Mouse (Mus musculus) megakaryocyte-erythroid progenitor cell, adult 5-6 weeks (primary cell): ENCODE measurements around the gene Traf3ip2. TPM values are rescaled to one million over a fixed set of nuclear protein-coding genes. Genes with fewer than 3 reads are reported as not detected.

ENCODE experiments used
- ATAC-seq: replicated peaks from 2 replicates; pipeline ENCODE4 v1.8.0; 2016; ENCODE audit warnings: mild to moderate bottlenecking, inconsistent platforms; ENCODE audit not compliant: severe bottlenecking, poor library complexity, low FRiP score, low TSS enrichment
- total RNA-seq, 2 experiments: library from RNA; stranded (forward) in 1 of 2; stranded (reverse) in 1 of 2; fragments of 200-1000, 215-1000 nt in 1 of 2; fragments of >200 nt in 1 of 2; fragmentation: Nextera tagmentation in 1 of 2; gene quantifications; 2 replicates each; pipeline ENCODE4 v1.2.3; 2014 to 2017

Traf3ip2 gene
- total RNA-seq, 2 experiments from 2014 or later: 0.80 to 1.9 TPM

DNA sequence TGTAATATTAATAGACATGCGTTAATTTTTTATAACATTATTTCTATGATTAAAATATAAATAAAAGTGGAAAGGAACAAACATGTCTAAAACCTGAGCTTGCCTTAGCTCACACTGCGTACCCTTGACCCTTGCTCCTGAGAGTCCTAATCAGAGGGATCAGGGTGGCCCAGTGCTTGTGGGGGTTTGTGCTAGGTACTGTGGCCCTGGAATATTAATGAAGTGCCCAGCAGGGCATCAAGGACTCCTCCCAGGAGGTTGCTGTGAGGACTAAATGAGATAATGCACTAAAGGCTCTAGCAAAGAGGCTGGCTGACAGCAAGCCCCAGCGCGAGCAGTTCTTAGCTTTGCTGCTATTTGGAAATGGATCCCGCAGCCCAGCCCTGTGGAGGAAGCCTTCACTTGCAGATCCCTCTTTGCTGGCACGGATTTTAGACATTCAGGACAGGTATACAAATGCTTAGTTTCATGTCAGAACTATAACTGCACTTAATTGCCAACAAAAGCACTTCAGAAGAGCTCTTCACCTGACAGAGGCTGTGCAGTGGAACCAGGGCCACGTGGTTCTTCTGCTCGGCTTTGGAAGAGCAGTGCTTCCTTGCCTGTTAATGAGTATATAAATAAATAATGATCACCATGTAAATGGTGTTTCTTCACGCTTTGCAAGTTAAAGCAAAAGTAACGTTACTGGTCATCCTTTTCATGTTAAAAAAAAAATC, 16.2 kb downstream of the Traf3ip2 start:
- no peak for ATAC-seq

DNA sequence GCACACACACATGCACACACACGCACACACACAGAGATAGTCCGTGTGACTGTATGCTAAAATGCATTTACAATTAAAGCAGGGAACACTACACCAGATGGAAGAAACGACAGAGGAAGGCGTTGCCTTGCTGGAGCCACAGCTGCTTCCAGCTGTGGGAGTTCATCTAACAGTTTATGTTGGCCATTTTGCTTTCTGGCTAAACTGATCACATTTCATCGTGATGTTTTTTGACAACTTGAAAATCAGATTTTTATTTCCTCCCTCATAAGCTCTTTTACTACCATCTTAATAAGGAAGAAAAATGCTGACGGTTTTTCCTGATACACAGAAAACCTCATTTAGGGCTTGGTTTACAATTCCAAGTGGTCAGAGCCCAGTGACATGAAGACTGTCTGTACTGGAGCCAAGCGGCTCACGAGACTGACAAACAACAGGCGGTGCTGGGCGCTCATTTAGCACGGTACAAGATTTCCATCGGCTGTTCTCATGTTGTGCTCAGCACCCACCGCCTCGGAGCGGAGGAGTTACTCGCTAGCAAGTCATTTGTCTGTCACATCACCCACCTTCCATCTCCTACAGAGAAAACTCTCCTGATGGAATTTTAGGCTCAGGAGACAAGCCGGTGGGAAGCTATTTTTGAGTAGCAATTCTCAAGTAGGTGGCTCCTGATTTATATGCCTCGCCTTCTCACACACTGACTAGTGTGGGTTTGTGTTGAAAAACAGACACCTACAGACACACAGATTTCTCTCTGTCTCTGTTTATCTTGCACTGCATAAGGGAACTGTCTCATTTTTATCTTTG, 17.2 kb downstream of the Traf3ip2 start:
- ATAC-seq: no peak

DNA sequence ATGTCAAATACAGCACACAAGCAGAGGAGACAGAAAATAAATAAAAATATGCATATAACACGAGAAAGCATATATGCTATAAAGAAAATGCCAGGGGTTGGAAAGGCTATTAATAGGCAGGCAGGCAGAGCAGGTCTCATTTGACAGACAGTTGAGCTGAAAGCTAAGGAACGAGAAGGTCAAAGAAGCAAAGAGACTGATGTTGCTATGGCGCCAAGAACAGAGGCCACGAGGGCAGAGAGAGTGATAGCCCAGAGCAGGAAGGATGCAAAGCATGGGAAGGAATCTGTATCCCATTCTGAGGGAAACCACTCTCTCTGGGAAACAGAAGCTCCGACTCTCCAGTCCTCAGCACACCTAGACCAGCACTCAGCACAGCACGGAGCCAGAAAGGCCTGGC, 18.1 kb downstream of the Traf3ip2 start:
- no peak for ATAC-seq

DNA sequence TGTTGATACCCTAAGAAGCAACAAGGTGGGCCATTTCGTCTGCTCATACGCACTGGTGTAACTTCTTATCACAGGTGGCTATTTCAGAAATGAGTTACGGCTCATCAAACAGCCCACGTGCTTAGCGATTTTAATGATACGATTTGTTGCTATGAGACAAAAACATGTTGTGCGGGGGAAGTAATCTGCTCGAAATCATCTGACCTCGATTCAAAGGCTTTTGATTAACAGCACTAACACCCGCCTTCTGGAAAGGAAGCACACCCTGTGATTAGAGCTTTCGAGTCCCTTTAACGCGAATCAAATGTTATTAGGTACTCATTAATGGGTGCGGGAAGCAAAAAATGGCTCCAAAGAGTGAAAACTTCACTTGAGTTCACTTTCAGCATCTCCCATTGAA, 18.9 kb downstream of the Traf3ip2 start:
- no peak for ATAC-seq

DNA sequence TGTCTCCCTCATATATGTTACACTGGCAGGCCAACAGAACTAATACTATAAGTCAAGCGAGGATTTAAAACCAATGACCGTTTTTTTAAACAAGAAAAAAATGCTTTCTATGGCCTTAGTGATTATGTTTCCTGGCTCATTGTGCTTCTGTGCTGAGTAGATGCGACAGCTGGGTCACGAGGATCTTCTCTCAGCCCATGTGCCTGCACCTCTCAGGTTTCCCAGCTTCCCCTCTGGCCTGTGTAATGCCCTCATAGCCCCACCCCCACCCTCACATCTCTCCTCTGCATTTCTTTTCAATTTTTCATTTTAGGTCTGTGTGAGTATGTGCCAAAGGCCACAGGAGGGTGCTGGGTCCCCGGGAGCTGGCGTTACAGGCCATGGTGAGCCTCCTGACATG, 20.6 kb downstream of the Traf3ip2 start:
- no peak for ATAC-seq

DNA sequence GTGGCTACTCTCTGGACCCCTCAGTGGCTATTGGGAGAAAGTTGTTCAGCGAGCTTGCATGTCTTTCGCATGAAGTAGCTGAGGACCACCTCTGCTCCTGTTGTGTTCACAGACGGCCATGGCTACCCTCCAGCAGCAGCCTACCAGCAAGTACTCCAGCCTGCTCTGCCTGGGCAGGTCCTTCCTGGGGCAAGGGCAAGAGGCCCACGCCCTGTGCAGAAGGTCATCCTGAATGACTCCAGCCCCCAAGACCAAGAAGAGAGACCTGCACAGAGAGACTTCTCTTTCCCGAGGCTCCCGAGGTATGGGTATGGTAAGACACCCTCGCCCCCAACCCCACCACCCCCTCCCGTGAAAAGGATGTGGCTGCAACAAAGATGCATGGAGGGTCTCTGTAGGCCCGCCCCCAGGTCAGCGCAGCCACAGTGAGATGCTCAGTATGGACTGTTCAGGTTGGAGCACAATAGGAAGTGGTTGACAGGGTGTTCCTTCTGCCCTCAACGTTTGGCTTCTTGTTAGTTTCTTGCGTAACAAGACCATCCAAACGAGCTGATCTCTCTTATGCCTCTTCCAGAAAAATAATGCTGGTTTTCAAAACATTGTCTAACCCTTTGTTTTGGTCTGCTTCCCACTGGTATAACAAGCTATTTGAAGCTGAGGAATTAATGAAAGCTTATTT, 21.8 kb downstream of the Traf3ip2 start:
- no peak for ATAC-seq

DNA sequence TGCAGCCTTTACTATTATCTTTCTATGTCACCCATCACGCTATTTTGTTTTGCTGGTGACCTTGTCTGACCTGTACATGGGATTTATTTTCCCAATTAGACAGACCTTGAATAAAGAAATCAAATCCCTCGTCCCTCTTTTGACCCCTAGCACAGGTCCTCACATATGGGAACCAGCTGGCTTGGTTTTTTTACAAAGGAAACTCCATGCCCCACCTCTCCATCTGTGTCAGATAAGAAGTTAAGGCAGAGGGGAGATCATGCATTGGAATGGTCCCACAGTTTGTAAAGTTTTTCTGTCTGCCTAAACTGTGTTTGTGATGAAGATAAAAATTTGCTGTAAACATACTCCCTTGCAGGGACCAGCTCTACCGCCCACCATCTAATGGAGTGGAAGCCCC, 26.1 kb downstream of the Traf3ip2 start:
- ATAC-seq: no peak

DNA sequence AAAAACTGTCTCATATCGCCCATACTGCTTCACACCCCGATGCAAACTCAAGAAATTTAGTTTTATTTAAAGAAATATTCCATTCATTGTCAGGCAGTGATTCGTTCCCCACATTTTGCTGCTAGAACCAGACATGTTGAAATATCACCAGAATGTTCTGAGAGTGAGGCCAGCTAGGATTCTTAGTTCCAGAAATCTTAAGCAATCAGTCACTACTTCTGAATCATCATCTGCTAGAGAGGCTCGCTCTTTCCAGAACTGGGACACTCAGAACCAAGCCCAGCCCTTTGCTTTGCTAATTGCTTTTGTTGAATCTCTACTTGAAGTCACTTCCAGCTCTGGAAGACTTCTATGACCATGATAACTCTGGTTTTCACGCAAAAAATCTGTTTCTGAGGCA, 27.0 kb downstream of the Traf3ip2 start:
- ATAC-seq: no peak

DNA sequence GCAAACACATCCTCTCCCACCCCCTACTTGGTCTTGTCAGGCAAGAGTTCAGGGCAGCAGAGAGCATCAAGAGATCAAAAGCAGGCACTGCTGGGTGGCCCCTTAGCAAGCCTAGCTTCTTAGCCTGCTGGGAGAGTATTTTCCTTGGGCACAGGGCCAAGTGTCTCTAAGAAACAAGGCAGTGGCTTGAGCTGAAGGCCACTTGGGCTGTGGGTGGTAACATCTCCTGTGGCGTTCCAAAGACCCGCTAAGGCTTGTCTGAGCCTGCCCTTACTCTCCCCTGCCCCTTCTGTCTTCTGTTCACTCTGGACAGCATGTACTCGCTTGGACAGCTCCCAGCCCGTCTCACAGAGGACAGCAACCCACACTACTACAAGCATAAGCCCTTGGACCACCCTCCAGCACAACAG, 28.1 kb downstream of the Traf3ip2 start:
- peak; percentile 44; the same call in 1 of the 2 replicates for ATAC-seq

DNA sequence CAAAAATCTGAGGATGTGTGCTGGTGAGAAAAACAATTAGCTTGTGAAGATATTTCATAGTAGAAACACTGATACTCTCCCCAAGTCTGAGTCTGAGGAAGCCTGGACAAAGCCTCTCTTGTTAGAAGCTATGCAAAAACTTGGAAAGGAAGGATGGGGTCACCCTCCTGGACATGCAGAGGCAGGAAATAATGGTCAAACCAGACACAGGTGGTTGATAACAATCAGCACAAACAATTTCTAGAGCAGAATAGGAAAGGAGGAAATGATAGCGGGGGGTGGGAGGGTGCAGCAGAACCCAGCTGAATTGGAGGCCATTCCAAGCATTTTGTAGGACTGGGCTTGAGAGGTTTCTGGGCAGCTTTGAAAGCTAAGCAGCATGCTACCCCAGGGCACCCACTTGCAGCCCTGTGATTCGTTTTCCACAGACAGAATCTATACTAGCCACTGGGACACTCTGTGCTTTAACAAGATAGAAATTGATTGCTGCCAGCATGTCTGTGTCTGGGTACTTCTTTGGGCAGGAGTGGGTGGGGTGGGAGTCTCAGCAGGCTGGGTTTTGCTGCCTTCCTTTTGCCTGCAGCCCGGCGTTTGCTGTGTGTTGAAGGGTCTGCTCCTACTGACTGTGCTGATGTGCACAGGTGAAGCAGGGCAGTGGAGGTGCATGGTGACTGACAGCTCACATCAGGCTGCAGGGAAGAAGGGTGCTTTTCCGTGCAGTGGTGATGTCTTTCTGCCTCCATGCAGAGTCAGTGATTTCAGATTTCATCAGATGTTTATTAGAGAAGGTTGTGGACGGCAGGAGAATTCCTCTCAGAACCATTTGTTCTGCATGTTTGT, 33.3 kb downstream of the Traf3ip2 start:
- no peak for ATAC-seq

DNA sequence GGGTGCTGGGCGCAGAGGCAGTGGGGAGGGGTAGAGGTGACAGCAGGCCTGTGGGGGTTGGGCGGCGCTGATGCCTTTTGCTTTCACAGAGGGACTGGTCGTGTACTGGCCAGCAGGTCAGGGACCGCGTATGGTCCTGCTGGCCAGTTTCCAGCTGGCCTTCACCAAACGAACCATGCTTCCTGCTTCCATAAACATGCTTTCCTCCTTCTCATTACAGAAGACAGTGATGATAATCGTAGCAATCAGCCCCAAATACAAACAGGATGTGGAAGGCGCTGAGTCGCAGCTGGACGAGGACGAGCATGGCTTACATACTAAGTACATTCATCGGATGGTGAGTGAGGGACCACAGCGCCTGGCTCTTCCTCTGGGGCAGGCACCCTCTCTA, 33.9 kb downstream of the Traf3ip2 start:
- ATAC-seq: no peak

DNA sequence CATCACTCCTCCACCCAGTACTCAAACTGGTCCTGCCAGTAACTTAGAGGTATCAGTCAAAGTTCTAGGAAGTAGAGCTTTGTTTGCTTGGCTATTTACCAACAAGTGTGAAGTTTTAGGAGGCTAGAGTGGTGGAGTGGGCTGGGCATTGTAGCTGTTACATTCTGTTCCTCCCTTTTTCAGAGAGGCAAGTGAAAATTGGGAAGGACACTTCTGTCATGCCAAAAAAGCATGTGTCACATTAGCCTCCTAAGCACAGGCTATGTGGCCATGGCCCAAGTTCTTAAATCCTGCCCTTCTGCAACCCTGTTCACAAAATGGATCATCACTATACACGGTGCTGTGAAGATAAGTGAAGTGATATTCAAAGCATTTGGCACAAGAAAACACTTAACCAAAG, 34.4 kb downstream of the Traf3ip2 start:
- no peak for ATAC-seq

DNA sequence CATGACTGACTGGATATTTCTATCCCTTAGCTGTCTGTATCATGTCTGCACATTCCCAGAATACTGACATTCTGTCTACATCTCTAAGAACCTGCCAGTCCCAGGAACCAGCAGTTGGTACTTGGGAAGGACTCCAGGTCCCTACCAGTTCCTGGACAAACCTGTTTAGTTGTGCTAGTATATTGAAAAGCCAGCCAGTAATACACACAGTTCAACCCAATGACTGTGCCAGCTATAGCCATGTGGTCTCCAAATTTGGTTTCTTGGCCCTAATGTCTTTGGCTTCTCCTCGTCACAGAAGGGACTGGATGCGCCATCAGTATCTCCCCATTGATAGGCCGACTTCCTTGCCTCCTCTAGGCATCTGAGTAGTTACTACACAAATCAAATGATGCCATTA, 35.5 kb downstream of the Traf3ip2 start:
- ATAC-seq: no peak

DNA sequence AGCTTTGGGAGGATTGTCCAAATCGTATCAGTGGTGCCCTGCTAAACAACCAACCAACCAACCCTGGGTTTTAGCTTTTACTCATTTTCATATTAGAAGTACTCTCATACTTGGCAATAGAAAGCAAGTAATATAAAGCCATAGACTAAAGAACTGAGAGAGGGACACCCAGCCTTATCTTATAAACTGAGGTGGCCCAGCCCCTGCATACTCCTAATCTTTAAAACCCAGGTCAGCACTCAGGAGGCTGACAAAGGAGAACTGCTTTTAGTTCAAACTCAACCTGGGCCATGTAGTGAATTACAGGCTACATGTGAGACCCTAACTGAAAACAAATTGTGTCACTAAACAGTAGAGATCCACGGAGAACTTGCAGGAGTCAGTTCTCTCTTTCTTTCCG, 36.8 kb downstream of the Traf3ip2 start:
- peak; percentile 89 for ATAC-seq

DNA sequence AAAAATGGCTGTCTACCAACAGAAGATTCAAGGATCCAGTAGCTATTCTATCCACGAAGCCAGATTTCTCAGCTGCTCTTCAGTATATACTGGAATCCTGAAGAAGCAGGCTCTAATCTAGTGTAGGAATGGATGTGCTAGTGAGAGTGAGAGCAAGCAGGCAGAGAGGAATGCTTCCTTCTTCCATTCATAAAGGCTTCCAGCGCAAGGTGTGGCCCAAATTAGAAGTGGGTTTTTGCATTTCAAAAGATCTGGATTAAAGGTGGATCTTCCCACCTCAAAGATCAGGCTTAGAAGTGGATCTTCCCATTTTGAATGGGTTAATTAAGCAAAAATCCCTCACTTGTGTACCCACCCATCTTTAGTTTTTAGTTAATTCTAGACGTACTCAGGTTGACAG, 37.6 kb downstream of the Traf3ip2 start:
- ATAC-seq: no peak

DNA sequence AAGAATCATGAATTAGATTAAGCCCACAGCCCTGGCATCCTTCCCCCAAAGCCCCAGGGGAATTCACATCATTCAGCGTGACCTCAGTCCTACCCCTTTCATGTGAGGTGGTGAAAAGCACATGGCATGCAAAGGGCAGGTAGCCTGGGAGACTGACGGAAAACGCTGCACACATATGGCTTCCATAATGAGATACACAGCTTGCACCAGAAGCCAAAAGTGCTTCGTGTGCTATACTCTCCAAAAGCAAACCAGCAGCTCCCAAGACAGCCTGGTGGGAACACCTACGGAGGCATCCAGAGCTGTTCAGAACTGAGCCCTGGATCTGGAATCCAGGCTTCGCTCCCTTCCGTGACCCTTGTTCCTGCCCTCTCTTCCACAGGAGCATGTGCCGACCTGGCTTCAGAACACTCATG, 41.3 kb downstream of the Traf3ip2 start:
- ATAC-seq: no peak

DNA sequence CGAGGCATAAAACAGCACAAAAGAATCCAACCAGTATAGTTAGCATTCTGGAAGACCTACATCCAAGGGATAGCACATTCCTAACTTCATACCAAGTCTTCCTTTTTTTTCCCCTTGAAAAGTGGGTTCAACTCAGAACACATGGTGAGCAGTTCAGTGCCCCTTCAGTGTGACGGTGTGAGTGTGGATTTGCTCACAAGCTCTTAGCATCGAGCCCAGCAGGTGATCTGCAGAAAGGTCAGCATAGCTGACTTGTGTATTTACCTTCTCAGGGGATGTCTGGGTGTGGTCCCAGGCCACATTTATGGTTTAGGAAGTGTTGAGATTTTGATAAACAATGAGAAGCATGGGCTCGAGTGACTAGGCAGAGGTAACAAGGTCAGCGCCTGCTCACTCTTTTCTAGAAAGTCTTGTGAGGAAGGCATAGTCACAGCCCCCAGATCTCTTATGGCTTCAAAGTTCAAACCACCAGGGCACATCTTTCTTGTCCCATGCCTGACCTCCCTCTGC, 46.2 kb downstream of the Traf3ip2 start:
- no peak for ATAC-seq

DNA sequence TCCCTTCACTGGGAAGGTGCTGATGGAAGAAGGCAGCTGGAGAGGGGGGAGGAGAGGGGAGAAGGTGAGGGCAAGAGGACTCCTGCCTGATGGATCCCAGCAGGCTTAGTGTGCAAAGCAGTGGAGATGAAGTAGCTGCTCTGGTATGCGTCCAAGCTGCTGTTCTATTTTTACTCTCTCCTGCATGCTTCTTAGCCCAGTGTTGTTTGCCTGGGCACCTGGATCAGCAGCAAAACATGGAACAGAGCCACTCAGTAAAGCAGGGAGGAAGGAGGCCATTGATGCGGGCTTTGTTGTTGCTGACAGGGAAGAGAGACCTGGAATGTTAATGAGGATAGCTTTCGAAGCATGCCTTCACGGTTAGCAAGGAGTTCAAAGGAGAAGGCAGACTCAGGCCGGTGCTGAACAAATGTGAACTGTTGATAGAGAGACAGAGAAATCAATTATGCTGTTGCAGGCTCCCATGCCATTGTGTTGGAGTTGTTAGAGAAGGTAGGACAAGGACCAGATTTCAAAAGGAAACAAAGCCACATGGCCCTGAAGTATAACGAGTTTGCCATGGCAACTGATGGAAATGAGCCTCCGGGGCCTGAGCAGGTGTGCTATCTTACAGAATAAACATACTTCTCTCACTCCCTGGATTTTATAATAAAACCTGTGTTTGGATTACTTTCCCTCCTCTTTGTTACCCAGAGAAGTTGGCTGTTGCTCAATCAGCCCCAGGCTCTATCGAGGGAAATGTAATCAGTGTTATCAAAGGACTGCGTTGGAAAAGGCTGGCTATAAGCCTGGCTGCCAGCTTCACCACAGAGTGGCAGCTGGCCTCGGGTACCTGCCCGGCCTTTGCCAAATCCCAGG, 46.9 kb downstream of the Traf3ip2 start:
- ATAC-seq: 0 out of 2 replicates have a peak, but pooled peaks have one; percentile 50

DNA sequence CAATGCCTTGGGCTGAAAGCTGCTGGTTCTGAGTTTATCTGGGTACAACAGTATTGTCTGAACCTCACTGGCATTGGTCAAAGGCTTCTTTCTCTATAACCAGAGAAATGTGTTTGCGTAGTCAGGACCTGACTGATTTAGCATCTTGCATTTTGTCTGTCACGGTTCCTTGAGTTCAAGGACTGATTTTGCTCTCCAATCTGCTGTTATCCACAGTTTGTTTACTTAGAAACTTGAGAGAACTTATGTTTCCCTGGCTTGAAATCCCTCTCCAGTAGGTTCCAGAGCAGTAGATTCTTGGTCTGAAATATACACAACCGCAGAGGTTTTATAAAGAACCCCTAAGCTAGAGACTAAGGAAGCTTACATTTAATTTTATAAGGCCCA, 47.5 kb downstream of the Traf3ip2 start:
- no peak for ATAC-seq
